Mouse (Mus musculus): ENCODE data around the gene Tmem211.

Gene Tmem211

DNA sequence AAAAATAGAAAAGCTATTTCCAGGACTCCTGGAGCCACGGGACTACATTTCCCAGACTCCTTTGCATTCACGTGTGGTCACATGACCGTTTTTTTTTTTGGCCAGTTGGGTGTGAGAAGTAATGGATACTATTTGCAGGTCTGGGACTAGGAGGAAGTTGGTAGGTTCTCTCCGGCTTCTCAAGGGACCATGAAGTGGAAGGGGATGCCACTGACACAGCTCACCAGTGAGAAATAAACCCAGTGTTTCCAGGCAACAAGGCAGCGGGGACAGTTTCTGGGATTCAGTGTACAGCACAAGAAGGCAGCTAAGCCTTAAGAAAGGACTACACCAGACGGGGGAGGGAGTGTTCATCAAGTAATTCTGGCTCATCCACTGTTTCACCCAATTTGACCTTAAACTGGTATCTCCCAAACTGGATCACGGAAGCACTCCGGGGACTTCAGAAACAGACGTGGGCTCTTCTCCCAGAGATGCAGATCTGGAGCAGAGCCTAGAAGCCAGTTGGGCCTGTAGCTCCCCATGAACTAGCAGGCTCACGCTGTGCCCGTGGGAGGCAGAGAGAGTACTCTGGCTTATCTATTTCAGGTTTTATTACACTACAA, 44.6 kb downstream of the Tmem211 start:
- DNase-seq (ENCODE audit: low read depth, low spot score) = no peak

DNA sequence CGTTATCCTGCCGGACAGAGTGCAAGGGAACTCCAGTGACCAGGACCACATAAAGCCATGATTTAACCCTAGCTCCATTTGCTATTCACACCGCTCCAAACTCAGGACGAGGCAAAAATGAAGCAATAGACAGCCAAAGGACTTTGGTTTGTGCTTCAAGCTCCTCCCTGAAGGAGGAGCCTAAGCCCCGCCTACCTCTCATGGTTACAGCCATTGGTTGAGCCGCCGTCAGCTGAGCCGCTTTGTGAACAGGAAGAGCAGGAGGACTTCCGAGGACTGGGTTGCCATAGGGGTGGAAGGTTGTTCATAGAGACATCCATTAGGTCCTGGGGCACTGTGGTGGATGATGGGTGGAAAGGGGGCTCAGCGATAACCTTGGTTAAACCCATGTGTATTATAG, 49.1 kb downstream of the Tmem211 start:
- DNase-seq (ENCODE audit: low read depth, low spot score) = no peak

DNA sequence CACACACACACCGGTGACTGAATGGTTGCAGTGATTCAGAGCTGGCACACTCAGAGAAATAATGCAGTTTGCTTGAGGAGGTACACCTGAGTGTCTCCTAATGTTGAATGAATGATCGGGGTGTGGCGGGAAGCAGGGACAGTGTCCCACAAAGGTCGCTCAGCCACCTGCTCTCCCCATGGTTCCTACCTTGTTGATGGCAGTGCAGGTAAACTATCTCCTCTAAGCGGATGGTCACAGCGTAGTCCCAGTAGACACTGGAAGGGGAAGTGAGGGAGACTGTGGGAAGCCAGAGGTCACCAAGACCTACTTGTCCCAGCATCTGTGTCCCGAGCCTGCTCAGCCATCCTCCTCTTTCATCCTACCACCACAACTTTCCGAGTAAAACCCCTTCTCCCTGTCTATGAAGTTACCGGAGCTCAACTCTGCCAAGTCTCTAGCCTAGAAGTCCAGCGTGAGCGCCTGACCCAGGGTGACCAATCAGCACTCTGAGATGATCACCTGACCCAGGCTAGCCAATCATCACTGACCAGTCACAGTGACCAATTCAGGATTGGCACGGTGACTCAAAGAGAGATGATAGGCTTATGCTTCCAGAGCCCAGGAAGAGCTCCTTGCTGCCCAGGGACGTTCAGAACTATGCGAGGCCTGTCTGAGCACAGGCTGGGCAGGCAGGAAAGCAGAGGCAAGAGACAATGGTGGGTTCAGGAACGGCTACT, 53.6 kb downstream of the Tmem211 start:
- no peak for DNase-seq (ENCODE audit: low read depth, low spot score)

DNA sequence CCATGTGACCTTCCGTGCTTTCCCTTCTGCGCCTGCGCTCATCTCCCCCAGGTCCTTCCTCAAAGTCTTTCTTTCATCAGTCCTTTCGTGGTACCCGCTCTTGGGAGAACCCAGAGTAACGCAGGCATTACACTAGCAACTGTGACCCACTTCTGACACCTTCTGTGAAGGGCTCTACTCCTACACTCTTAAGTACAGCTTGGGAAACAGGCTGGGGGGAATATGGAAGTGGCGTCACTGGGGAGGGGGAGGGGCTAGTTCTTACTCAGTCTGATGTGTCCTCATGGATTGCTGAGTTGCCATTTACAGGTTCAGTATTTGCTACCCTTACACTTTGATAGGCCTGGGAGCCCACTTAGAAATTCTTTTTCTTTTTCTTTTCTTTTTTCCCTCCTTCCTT, 54.8 kb downstream of the Tmem211 start:
- DNase-seq (ENCODE audit: low read depth, low spot score) = no peak

DNA sequence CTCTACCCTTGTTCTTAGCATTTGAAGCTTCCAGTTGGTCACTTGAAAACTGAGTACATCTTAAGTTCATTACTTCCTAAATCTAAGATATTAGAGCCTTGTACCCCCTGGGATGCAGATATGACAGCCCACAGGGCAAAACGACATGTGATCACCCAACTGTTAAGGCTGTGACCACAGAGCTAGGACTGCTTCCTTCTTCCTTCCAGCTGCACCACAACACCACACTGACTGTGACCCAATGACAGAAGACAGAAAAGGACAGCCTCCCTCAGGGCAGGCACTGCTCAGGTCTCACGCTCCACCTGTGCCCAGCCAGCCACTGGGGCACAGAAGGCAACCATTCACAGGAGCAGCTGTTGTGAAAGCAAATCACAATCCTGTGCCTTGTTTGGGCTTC, 57.0 kb downstream of the Tmem211 start:
- no peak for DNase-seq (ENCODE audit: low read depth, low spot score)

DNA sequence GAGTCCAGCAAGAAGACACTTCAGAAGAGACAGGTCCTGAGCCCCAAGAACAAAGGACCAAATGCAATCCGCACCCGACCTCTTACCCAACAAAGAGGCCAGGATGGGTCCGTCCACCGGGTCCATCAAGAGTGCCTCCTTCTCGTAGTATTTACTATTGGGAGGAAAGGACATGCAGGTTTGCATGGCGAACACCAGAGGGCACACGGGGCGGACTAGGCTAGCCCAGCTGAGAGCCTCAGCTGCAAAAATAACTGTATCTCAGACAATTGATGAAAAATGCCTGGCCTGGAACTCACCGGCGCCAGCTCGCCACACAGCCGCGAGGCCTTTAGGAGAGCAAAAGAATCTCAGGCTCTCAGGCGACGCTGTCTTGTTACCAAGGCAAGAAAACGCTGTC, 58.8 kb downstream of the Tmem211 start:
- DNase-seq (ENCODE audit: low read depth, low spot score) = no peak

DNA sequence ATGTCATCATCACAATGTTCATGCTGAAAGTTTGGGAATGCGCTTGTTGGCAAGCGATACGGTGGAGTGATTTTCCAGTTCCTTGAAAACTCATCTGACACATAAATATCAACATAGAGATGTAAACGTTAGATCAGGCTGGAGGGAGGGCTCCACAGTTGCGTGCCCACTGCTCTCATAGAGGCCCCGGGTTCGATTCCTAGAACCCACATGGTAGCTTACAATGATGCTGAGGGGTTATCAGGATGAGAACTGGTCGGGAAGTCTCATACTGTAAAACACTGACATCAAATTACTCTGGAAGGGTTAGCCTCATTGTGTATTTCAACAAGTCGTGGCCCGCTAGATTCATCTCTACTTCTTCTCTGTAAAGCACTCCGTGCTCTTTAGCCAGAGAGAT, 59.3 kb downstream of the Tmem211 start:
- DNase-seq (ENCODE audit: low read depth, low spot score) = no peak

DNA sequence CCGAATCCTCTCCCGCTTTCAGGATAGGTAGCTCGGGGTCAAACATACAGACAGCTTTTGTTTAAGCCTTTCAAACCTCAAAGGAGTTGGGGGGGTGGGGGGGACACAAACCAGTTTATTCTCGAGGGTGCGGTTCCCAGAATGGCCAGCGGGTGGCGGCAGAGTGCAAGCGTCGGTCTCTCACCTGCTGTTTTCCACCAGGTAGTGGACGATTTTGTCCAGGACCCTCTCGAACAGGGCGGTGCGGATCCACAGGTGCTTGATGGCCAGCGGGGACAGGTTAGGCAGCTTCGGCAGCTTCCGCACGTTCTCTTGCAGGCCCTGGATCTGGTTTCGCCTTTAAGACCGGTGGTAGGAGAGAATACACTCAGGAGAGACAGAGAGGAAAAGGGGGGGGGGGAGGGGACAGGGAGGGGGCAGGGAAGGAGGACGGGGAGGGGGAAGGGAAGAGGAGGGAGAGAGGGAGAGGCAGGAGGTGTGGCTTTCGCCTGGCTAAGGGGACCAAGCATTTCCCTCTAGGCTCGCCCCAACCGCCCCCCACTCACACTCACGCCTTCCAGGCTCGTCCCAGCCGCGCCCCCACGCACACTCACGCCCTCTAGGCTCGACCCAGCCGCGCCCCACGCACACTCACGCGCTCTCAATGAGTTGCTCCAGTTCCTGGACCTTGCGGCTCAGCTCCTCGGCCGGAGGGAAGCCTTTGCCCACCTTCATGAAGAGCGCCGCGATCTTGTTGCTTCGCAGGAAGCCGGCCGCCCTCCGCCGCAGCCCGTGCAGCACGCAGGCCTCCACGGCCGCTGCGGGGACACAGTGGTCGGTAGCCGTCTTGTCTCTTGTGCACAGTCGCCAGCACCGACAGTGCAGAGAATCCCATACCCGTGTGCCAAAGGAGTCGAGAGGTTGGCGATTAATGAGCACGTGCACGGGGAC, 60.1 kb downstream of the Tmem211 start:
- no peak for DNase-seq (ENCODE audit: low read depth, low spot score)

DNA sequence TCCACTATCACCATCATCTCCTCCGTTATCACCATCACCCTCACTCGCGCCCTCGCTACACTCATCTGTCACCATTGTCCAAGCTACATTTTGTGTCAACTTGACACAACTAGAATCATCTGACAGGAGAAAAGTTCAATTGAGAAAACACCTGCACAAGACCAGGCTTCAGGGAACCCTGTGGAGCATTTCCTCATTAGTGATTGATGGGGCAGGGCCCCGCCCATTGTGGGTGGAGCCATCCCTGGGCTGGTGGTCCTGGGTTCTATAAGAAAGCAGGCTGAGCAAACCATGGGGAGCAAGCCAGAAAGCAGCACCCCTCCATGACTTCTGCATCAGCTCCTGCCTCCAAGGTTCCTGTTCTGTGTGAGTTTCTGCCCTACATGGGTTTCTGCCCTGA, 61.1 kb downstream of the Tmem211 start:
- no peak for DNase-seq (ENCODE audit: low read depth, low spot score)

DNA sequence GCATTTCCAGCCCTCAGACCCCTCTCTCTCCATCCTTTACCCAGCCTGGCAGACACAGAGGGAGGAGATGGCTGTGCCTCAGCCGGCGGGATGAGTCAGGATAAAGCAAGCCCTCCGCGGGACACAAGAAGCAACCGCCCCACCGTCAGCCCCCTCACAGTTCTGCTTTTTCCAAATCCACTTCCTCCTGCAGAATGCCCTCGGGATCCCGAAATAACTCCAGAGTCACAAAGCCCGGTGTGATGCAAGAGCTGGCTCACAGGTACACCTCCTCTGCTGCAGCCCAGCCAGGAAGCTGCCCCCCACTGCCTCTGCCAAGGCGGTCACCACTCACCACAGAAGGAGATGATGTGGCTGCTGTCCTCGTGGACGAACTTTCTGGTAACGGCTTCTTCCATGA, 61.8 kb downstream of the Tmem211 start:
- no peak for DNase-seq (ENCODE audit: low read depth, low spot score)

All from CD4-positive helper T cell, adult 2 months (primary cell).